Mouse (Mus musculus) ES-Bruce4 (cell line): ENCODE results near the gene Phactr4.

Experiments used
- CTCF ChIP-seq: IDR thresholded peaks from one replicate; pipeline ENCODE4 v1.8.1; 2011; ENCODE audit warnings: low read depth, low read length
- EP300 ChIP-seq: IDR thresholded peaks from 2 replicates; pipeline ENCODE4 v1.6.1; 2011; ENCODE audit warnings: low read depth, low read length; ENCODE audit not compliant: insufficient read depth
- POLR2A ChIP-seq: IDR thresholded peaks from one replicate; pipeline ENCODE4 v1.8.1; 2011; ENCODE audit warnings: low read length; ENCODE audit not compliant: insufficient read depth

DNA sequence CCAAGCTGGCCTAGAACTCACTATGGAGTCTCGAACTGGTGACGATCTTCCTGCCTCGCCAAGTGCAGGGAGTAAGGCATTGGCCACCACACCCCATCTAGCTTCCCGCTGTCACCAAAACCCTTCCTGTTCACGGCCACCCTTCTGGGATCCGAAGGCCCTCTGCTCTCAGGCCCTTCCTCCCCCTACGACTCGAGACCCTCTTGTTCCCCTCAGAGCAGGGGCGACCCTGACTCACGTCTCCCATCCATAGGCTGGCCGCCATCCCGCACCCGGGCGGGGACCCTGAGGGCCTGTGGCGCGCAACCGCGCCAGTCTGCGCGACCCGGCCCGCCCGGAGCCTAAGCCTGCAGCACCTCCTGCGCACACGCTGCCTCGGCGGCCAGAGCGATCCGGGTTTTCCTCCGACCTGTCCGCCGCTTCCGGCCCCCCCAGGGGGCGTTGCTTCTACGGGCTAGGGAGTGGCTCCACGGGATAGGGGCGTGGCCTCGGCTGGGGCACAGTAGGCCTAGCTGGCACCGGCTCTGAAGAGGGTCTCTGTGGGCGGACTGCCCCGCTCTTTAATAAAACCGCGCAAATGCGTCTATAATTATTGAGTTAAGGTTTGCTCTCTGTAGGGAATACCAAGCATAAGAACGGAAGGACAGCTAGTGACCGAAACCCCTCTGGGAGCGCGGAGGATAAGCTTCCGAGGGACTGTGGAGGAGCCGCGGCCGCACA is 93.0 kb downstream of the Phactr4 start, which contains the start of gene Trnau1ap:
- no peak for TF ChIP-seq CTCF
- TF ChIP-seq EP300: 0 out of 2 replicates have a peak, but pooled peaks have one; percentile 15
- TF ChIP-seq POLR2A: peak; percentile 34
